ENCODE assay signal across 8 mouse cellular contexts in the genomic region with DNA sequence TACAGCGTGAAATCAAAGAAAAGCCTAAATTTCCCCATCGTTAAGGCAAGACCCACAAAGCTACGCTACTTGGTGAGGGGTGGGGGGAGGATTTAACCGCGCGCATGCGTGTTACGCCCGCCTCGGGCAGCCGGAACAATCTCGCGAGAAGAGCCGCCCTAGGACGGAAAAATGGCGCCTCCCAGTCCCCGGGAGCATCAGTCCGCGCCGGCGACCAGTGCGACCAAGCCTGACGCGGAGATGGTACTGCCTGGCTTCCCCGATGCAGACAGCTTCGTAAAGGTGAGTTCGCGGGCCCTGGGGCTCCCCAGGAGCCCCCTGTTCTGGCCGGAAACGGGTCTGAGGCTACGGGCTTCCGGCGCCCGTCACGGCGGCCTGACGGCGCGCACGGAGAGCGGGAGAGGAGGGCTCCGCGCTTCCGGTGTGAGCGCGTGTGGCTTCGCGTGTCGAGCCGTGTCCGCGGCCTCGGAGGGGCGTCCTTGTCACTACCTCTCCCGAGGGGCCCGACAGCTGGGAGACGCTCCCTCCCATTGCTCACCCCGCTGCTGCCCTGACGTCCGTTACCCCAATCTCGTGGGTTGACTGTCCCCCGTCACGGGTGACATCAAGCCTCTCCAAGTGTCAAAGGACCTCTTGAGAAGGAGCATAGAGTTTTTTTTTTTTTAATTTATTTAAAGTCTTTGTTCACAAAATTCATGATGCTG. TPM values are rescaled to one million over a fixed set of nuclear protein-coding genes. Genes with fewer than 3 reads are reported as not detected.
DNase-seq lines count a peak whose midpoint lies in the region; ATAC-seq lines count a peak whose summit lies in the region.

Gene Exosc10, plus strand, starts transcription at position 133 of the 704 bp plus-strand sequence.

- intact Hi-C loops in gastrocnemius, postnatal 14 days (cut with DNase I; ENCODE audit: low total_unique reads) = no loop called here
- intact Hi-C loops in left cerebral cortex, postnatal 10 days (cut with DNase I) = no loop called here

- peak; percentile 88 for ATAC-seq in inflammation-experienced regulatory T-cells, adult 6 months
- peak; percentile 89 for ATAC-seq in megakaryocyte-erythroid progenitor cell, adult 5-6 weeks (replicated peaks; ENCODE audit: low FRiP score, low TSS enrichment, poor library complexity, severe bottlenecking)

- DNase-seq in adipocyte (ENCODE audit: low spot score) = peak; percentile 84
- DNase-seq in embryo, embryonic 10 days (ENCODE audit: low spot score) = peak; percentile 89
- DNase-seq in gastrocnemius, postnatal 14 days = peak; percentile 89
- DNase-seq in left cerebral cortex, postnatal 10 days (ENCODE audit: extremely low spot score in 1 of 2, low spot score in 2 of 2) = peak; percentile 74 to 92
- DNase-seq in right cerebral cortex, postnatal 25 days = peak; percentile 88
- peak; percentile 82 to 84 for DNase-seq in urinary bladder, postnatal 4 days (ENCODE audit: low spot score in 2 of 2)

RNA-seq across cellular contexts. Expression of gene Exosc10, which starts in this region (rescaled TPM):
- total RNA-seq in gastrocnemius, postnatal 14 days (2021) = 10 to 100 TPM; 20.0 to 23.0 TPM
- 100 to 1,000 TPM in 1 of 3 experiments, 10 to 100 TPM in 2; 63.8 to 103 (median 96.2) TPM for polyA plus RNA-seq in inflammation-experienced regulatory T-cells, adult 6 months (2017; shearing (Covaris generic))
- total RNA-seq in left cerebral cortex, postnatal 10 days (2021) = 10 to 100 TPM; 54.1 to 56.6 TPM
- 69.1 and 70.6 TPM in 2 replicates for total RNA-seq in megakaryocyte-erythroid progenitor cell, adult 5-6 weeks (2014; fragmentation: Nextera tagmentation)
- 54.7 and 66.6 TPM in 2 replicates for total RNA-seq in megakaryocyte-erythroid progenitor cell, adult 5-6 weeks (2017)

Comparison
In these comparisons a context has a peak if more than half of its experiments do, and no peak if none do; other contexts are left out.
1. Peak in every context shown above with its lines: DNase-seq and ATAC-seq.